Mouse (Mus musculus) cerebellum, adult 2 months (tissue): ENCODE measurements at regions not wholly inside any gene's neighbourhood (a gene's known extent, or its start where the extent isn't known, plus 50 kb on each side); places are given as distances from the start of the nearest gene placed in this dataset.

Source experiments
- DNase-seq, 2 experiments: peaks; one replicate each; pipeline ENCODE4 v3.0.0; 2021
- H3K27ac ChIP-seq: fragments of 200-500 bp; 2 replicates; pipeline ENCODE4 v1.5.1; 2012; ENCODE audit warnings: low read length, control low read depth, inconsistent platforms; ENCODE audit not compliant: insufficient read depth
- H3K27me3 ChIP-seq: fragments of 200-500 bp; 2 replicates; pipeline ENCODE4 v1.6.1; 2012; ENCODE audit warnings: inconsistent platforms, mild to moderate bottlenecking, low read length, moderate library complexity; ENCODE audit not compliant: control insufficient read depth, insufficient read depth
- H3K4me1 ChIP-seq: fragments of 200-500 bp; 2 replicates; pipeline ENCODE4 v1.6.1; 2011; ENCODE audit warnings: low read length; ENCODE audit not compliant: control insufficient read depth, insufficient read depth
- H3K4me3 ChIP-seq: fragments of 200-500 bp; replicated peaks from 2 replicates; pipeline ENCODE3; 2011; ENCODE audit warnings: mild to moderate bottlenecking, low read depth, low read length, control low read depth; ENCODE audit not compliant: insufficient read depth
- CTCF ChIP-seq: fragments of 200-500 bp; IDR thresholded peaks from 2 replicates; pipeline ENCODE4 v1.5.1; 2011; ENCODE audit warnings: low read depth, mild to moderate bottlenecking, control low read depth, low read length, moderate library complexity, borderline replicate concordance; ENCODE audit not compliant: insufficient read depth
- POLR2A ChIP-seq: fragments of 200-500 bp; IDR thresholded peaks from 2 replicates; pipeline ENCODE4 v1.6.1; 2011; ENCODE audit warnings: low read length, control low read depth, borderline replicate concordance; ENCODE audit not compliant: insufficient read depth
- WGBS: fragments of 180-500 bp; shearing (Covaris S2); methylation state at CpG from one replicate; pipeline ENCODE4 v1.1.7; 2018; 5-methylcytosine and 5-hydroxymethylcytosine counted together

DNA sequence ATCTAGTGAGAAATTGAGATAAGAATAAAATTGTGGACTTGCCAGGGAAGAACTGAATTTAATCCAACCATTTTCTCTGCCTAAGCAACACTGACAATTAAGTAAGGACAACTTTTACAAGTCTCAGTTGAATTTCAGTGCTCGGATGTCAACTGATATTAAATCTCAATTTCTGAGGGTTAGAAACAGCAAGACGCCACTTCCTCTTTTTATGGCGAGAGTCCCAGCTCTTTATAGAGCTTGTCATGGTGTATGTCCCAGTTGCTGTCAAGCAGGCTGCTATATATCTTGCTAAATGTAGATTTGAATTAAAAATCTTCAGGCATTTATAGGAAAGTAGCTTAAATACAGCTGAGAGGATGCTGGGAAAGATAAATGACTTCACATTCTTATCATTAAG, 697.8 kb upstream of the Got2 start:
- no peak for DNase-seq
- no peaks in the 10 kb centered on the region for H3K4me1 ChIP-seq
- WGBS: 27% methylated on average over 3 of the region's 3 CpGs
- H3K4me3 ChIP-seq: no peak overlapping the region
- TF ChIP-seq CTCF (no peak), POLR2A (no peak)
- no peaks in the 10 kb centered on the region for H3K27me3 ChIP-seq
- H3K27ac ChIP-seq: no peak overlapping the region

DNA sequence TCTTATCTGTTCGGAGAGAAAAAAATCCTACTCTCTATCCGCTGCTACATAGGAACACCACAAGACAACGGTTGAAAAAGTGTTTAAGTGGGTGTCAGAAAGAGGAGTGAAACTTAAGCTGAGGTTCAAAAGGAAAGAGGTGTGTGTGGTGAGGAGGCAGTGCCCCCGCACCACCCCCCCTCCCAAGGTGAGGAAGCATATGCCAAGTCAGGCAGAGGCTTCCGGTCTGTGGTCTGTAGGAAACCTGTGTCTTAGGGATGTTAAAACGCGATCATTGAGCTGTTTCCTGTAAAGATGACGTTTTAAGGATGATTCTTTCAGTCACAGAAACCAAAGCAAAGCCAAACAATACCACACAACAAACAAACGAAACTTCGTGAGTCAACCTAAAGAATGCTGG, 664.2 kb upstream of the Got2 start:
- Histone ChIP-seq H3K4me1 (no peaks in the 10 kb centered on the region), H3K27me3 (no peaks in the 10 kb centered on the region), H3K4me3 (no peak overlapping the region), H3K27ac (no peak overlapping the region)
- 88% methylated on average over 10 of the region's 10 CpGs for WGBS
- TF ChIP-seq CTCF (no peak), POLR2A (no peak)
- DNase-seq: no peak

DNA sequence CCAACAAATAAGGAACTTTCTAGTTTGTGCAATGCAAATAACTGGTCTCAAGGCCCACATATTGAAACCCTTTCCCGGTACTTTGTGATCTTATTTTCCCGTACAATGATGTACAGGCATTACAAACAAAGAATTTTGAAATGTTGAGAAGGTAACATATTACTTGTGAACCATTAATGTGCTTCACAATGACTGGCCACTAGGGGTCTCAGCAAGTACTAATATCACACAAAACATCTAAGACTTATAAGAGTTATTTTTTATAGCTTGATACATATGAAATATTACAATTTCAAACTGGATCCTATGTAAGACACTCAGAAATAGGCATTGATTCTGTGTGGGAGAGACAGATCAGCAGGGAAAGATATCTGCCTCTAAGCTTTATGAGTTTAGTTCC, 662.1 kb upstream of the Got2 start:
- Histone ChIP-seq H3K27me3 (no peaks in the 10 kb centered on the region), H3K4me3 (no peak overlapping the region), H3K27ac (no peak overlapping the region), H3K4me1 (no peaks in the 10 kb centered on the region)
- no peak for DNase-seq
- TF ChIP-seq POLR2A (no peak), CTCF (no peak)
- 92% methylated on average over 2 of the region's 2 CpGs for WGBS

DNA sequence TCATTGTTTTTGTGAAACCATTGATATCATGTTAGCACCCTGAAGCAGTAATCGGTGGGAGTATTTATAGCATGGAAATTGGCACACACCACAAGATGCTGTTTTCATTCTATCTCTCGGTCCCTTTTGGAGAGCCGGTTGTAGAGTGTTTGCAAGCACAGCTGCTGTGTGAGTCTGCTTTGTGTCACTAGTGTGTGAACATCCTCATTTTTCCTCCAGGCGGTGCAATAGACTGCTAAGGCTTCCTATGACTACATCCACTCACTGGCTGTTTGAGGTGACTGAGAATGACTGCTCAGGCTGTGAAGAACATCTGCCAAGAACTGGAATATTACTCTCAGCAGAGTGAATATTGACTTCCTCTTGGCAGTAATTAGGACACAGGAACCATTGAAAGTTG, 660.3 kb upstream of the Got2 start:
- no peak overlapping the region for H3K4me3 ChIP-seq
- no peaks in the 10 kb centered on the region for H3K4me1 ChIP-seq
- no peak overlapping the region for H3K27ac ChIP-seq
- H3K27me3 ChIP-seq: no peaks in the 10 kb centered on the region
- TF ChIP-seq POLR2A: no peak
- TF ChIP-seq CTCF: no peak
- 50% methylated on average over 4 of the region's 4 CpGs for WGBS
- DNase-seq: no peak

DNA sequence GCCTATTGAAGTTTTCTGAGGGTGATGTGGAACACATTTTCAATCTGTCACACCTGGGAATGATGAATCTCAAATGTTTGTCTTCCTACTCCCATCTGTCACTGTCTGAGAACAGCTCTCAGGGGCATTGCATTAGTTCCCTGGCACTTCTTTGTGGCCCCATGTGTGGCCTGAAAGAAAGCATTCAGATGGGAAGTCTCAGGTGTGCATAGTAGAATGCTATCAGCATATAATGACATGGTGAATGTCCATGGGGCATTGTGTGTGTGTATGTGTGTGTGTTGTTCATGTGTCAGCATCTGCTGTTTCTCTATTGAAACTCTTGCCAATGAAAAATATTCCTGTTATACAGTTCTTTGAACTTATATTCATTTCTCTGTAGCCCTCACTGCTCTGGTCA, 659.8 kb upstream of the Got2 start:
- Histone ChIP-seq H3K27me3 (no peaks in the 10 kb centered on the region), H3K27ac (no peak overlapping the region), H3K4me1 (no peaks in the 10 kb centered on the region), H3K4me3 (no peak overlapping the region)
- no peak for TF ChIP-seq CTCF
- no peak for TF ChIP-seq POLR2A
- DNase-seq: no peak

DNA sequence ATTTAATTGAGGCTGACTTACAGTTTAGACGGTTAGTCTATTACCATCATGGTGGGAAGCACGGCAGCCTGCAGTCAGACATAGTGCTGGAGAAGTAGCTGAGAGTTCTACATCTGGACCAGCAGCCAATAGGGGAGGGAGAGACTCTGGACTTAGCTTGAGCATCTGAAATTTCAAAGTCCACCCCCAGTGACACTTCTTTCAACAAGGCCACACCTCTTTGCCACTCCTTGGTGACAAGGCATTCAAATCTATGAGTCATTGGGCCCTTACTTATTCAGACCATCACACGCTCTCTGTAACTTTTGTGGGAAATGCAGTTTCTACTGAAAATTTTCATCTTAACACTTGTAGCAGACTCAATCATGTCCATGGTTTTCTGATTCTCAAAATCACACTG, 653.9 kb upstream of the Got2 start:
- Histone ChIP-seq H3K4me1 (no peaks in the 10 kb centered on the region), H3K4me3 (no peak overlapping the region), H3K27ac (no peak overlapping the region), H3K27me3 (no peaks in the 10 kb centered on the region)
- TF ChIP-seq CTCF (no peak), POLR2A (no peak)
- no peak for DNase-seq
- WGBS: 95% methylated on average over 3 of the region's 3 CpGs

DNA sequence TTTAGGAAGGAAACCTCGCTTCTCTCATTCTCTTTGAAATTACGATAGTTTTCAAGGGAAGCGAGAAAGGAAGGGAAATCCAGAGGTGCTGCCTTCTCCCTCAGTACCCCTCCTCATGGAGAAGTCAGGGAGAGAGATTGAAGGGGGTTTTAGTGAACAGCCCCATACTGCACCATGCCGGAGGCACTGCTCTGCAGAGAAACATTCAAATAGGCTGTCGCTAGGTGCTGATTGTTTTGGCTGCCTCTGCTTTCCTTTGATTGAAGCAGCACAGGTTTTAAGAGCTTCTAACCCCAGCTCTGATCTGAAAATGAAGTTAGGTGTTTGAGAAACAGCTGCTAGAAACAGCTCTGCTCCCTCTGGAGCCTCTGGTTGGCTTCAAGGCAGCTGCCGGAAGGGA, 610.5 kb upstream of the Got2 start:
- 90% methylated on average over 6 of the region's 6 CpGs for WGBS
- no peak for DNase-seq
- Histone ChIP-seq H3K27me3 (no peaks in the 10 kb centered on the region), H3K4me3 (no peak overlapping the region), H3K27ac (no peak overlapping the region), H3K4me1 (no peaks in the 10 kb centered on the region)
- TF ChIP-seq CTCF (no peak), POLR2A (no peak)

DNA sequence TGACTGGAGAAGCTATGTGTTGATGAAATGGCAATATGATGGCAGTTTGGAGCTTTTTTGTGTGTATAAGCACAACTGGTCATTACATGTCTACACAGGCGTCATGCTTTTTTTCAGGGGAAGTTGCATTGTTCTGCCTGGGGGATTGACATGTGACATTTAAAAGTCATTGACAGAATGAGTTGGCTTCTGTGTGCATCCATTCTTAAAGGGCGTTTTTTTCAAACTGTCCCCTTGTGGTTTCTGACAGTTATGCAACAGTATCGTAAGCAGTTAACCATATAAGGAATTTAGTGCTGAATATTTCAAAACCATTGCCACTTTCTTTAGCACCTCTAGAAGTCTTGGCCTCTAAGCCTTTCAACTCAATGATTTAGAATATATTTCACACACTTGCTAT, 607.1 kb upstream of the Got2 start:
- no peak for DNase-seq
- WGBS: 83% methylated on average over 3 of the region's 3 CpGs

DNA sequence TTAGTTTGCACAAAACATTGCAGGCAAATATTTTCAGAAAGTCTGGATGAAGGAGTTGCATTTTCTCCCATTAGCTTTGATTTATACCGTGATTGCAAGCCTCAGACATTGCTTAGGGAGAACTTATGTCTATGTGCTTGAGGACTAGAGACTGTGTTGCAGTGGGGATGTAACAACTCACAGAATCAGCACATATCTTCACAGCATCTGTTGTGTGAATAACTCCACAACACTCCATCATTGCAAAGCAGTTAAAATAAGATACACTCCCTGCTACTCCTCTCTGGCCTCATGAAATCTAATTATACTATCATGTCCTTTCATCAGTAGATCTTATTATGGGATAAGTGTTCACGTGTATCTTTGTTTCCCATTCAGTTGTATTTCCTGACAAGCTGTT, 601.5 kb upstream of the Got2 start:
- Histone ChIP-seq H3K27ac (no peak overlapping the region), H3K27me3 (no peaks in the 10 kb centered on the region), H3K4me1 (no peaks in the 10 kb centered on the region), H3K4me3 (no peak overlapping the region)
- 87% methylated on average over 2 of the region's 2 CpGs for WGBS
- no peak for TF ChIP-seq POLR2A
- TF ChIP-seq CTCF: no peak
- no peak for DNase-seq

More for the DNA sequence above, 607.1 kb upstream of the Got2 start:
- no peak overlapping the region for H3K4me3 ChIP-seq
- H3K4me1 ChIP-seq: no peaks in the 10 kb centered on the region
- H3K27ac ChIP-seq: no peak overlapping the region
- TF ChIP-seq CTCF: no peak
- no peak for TF ChIP-seq POLR2A
- H3K27me3 ChIP-seq: no peaks in the 10 kb centered on the region
